Mouse (Mus musculus) embryonic fibroblast, embryonic 13.5 days (primary cell): ENCODE measurements around the gene Bola3.

Experiments
- CTCF ChIP-seq: IDR thresholded peaks from 2 replicates; pipeline ENCODE4 v1.5.1; 2011; ENCODE audit warnings: mild to moderate bottlenecking, control low read depth, low read length, moderate library complexity, borderline replicate concordance; ENCODE audit not compliant: insufficient read depth
- POLR2A ChIP-seq: IDR thresholded peaks from 2 replicates; pipeline ENCODE4 v1.6.1; 2011; ENCODE audit warnings: low read depth, mild to moderate bottlenecking, control low read depth, low read length, moderate library complexity

GRCm38 (mm10) chr6:83315293-83315692 lies 33.7 kb upstream of the Bola3 start:
- TF ChIP-seq POLR2A (no peak), CTCF (no peak)
